Mouse (Mus musculus) left cerebral cortex, adult 11 months (tissue): Measurements from ENCODE around the gene Hist1h2bl.
A peak's percentile ranks its signal among the peaks of the same experiment; 100 is the strongest.
"Not testable (repeated sequence)": the region's sequence is repeated elsewhere in the genome, so short reads cannot be mapped to it uniquely, and the experiment has no call there.

Experiments used
- DNase-seq: peaks from one replicate; pipeline ENCODE4 v3.0.0; 2022; ENCODE audit warnings: low spot score

The Hist1h2bl gene

DNA sequence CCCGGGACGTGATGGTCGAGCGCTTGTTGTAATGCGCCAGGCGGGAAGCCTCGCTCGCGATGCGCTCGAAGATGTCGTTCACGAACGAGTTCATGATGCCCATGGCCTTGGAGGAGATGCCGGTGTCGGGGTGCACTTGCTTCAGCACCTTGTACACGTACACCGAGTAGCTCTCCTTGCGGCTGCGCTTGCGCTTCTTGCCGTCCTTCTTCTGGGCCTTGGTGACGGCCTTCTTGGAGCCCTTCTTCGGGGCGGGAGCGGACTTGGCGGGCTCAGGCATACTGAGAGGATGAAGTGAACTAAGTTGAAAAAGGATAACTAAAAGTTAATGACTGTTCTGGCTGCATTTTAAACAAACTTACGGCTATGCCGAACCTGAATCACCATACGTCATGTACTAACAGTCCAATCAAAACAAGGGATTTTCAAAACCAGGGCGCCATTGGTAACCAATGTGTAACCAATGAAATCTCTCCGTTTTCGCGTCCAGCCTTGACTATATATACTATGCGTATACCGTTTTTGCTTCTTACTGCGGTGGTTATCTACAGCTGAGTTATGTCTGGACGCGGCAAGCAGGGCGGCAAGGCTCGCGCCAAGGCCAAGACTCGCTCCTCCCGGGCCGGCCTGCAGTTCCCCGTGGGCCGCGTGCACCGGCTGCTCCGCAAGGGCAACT is at the start of gene Hist1h2bl, which contains the start of gene Hist1h2ai:
Gene Hist1h2bl (minus strand): TSS at position 280 of the 676 bp plus-strand sequence.
Gene Hist1h2ai (plus strand): TSS at position 559 of the 676 bp plus-strand sequence.
- DNase-seq, result peak; percentile 92

DNA sequence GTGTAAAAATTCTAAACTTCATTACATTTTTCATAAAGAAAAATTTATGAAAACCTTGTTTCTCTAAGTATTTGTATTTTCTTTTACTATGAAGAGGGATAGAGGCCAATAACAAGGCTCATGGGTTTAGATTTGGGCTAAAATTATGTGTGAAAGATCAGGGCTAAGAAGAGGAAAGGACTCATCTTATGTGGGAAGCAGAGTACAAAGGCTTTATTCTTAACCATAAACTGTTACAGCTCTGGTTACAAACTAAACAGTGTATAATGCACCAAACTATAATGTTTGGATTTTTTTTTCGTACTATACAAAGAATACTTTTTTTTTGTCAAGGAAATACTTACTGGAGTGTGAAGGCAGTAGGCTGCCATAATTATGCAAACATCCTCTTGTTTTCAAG is 39.8 kb upstream of the Hist1h2bl start:
- DNase-seq, result no peak

GRCm38 (mm10) chr13:21754294-21755001 is 38.5 kb upstream of the Hist1h2bl start:
- DNase-seq, result not testable (repeated sequence)

- peak; percentile 88 for DNase-seq
These were observed 37.8 kb upstream of the Hist1h2bl start, which contains the start of the genes Hist1h2ak and Hist1h2bn for GRCm38 (mm10) chr13:21753524-21754285. Hist1h2ak (minus strand) TSS chr13:21753827. Hist1h2bn (plus strand) TSS chr13:21754123.

DNA sequence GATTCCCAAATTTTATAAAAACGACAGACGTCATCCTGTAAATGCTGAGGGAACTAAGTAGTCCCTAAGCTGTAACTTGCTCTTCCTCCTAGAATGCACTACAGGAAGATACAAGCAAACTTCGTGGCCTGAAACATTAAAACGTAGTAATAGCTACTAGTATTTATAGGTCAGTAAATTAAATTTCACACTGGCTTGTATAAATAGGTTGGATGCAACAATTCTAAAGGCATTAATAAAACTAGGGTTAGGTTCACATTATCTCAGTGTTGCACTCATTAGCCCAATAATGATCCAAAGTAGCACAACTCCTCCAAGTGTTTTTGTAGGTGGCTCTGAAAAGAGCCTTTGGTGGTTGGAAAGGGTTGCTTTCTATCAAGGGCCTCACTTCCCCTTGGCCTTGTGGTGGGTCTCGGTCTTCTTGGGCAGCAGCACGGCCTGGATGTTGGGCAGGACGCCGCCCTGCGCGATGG is 37.1 kb upstream of the Hist1h2bl start:
- DNase-seq, result no peak

- DNase-seq, result no peak
These were observed 36.4 kb upstream of the Hist1h2bl start for GRCm38 (mm10) chr13:21752356-21752755.

- no peak for DNase-seq
These were observed 35.9 kb upstream of the Hist1h2bl start for GRCm38 (mm10) chr13:21751827-21752226.

DNA sequence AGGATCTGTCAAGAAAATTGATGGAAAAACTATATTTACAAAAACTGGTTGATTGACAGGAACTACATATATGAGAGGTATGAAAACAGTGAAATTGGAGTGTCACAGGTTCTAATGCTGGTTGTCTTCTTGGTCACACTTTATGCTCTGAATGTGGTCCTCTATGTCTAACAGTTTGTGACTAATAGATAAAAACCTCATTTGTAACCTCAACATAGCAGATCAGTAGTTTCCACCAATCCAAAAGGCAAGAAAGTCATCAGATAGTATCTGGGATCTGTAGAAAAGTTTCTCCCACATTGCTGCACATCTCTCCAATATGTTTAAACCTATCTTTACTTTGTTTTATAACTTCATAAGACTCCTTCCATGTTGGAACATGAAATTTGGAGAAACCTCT is 35.5 kb upstream of the Hist1h2bl start:
- no peak for DNase-seq

- peak; percentile 91 for DNase-seq
These were observed 34.4 kb upstream of the Hist1h2bl start, which contains the start of gene Hist1h4k for GRCm38 (mm10) chr13:21750159-21751017. Hist1h4k (minus strand) TSS chr13:21750505.

DNA sequence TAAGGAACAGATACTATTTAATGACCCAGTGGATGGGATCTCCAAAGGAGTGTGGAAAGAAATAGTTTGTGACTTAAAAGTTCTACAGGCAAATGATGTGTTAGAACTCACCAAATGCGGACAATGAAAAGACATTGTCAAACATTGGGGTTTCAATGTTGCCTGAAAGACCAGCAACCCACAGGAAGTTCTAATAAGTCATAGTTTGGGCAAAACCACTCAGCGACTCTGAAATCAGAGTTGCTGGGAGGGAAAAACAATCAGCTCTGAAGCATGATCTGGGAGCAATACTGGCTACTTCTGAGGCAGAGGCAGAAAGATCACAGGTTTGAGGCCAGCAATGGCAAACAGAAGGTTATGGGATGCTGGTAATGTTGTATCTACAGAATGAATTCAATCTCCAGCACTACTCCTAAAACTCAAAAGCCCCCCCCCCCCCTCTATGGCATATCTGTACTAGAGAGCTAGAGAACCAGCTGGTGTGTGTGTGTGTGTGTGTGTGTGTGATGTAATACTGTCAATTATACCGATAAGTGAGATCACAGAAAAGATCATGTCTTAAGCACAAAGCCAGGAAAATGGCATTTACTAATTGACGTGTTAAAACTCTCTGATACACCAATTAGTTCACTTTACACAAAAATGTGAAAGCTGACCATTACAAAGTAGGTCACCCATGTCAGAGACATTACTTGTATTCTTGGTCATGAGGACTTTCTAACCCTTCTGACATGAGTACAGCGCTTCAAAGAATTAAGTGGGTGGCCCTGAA is 33.6 kb upstream of the Hist1h2bl start:
- DNase-seq, result no peak

GRCm38 (mm10) chr13:21745006-21745405 is 29.1 kb upstream of the Hist1h2bl start:
- no peak for DNase-seq

GRCm38 (mm10) chr13:21734906-21735767 is 19.2 kb upstream of the Hist1h2bl start, which contains the start of gene Hist1h4j:
Hist1h4j (plus strand) TSS chr13:21735064.
- peak; percentile 77 for DNase-seq

DNA sequence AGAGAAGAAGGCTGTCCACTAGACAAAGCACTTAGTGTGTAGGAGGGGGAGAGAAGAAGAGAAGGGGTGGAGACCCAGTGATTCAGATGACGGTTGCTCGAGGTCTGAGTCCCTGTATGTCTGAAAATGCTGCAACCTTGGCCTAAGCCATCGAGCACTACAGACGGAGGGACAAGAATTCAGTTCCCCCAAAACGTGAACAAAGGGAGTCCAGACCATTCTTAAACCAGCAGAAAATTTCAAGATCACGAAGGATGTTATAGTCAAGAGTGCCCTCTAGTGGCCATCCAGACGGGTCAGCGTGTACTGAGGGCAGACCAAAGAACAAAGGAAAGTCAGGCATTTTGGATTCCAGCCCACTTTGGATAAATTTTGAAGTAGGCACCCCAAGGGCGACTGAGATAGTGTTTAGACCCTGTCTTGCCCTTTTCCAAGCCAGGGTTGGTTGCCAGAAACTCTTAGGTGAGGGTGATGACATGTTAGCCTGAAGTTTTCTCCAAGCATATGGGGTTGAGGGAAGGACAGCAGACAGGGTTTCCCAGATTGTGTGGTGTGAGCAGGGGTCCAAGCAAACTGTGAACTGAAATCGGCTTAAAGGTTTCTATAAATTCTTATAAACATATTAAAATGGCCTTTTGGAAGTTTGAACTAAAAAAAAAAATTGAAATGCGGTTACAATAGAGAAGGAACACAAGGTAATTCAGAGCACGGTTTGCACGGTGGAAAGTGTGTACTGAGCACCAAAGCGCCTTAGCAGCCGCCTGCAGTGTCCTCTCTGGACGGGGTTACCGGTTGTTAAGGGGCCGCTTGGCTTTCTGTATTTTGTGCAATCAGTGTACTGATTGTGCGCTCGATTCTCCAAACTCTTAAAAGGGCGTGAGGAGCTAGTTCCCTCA is 18.3 kb upstream of the Hist1h2bl start:
- no peak for DNase-seq

DNA sequence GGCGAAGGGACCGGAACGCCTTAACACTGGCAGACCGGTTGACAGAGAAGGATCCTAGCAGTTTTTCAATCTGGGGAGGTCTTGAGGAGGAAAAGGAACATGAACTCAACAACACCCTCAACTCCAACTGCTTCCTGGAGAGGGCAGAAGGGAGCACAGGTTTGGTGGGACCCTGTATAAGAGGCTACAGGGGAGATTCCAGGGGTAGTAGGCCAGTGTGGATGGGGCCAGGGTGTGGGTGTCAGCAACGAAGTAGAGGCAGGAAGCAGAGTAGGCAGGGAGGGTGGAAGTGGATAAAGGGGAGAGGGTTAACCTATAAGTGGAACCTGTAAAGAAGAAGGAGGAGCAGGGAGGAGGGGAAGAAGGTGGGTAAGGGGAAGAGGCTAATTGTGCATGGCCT is 17.5 kb upstream of the Hist1h2bl start:
- no peak for DNase-seq

DNA sequence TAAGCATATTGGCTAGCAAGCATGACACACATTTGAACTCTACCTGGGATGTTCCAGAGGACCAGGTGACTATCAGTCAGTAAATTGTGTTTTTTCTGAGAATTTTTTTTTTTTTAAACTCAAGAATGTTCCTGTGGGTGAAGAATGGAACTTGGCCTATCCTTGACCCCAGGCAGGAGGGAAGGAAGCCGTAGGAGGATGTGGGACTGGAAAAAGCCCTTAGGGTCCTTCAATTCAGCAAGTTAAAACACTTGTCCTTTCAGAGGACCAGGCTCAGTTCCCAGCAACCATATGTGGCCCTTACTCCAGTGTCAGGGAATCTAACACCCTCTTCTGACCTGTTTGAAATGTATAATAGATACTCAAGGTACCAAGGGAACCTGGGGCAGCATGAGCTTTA is 13.6 kb upstream of the Hist1h2bl start:
- DNase-seq, result no peak

GRCm38 (mm10) chr13:21727948-21728572 is 12.1 kb upstream of the Hist1h2bl start:
- DNase-seq, result no peak

DNA sequence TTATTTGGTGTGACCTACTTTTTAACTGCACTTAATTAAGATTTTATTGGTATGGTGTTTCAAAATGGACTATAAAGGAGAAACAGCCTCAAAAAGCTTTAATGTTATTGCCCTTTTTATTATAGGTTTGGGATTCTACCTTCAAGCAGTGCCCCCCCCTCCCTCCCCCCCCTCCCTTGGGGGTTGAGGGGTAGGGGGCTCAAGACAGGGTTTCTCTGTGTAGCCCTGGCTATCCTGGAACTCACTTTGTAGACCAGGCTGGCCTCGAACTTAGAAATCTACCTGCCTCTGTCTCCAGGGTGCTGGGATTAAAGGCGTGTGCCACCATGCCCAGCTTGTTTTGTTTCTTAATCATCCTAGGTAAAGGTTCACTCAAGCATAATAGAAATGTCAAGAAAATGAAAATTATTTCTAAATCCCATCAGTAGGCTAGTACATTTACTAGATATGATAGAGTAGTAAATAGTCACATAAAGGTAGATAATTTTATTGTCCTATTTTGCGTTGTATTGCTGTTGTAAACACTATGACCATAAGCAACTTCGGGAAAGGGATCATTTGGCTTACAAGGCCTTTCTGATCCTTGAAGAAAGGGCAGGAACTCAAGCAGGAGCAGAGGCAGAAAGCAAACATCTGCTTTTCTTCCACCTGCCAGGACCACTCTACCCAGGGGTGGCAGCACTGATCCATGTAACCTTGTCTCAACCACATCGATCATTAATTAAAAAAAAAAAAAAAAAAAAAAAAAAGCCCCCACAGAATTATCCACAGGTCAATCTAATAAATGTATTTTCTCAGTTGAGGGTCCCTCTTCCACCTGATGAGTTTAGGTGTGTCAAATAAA is 7.3 kb upstream of the Hist1h2bl start:
- DNase-seq, result no peak
